Mouse (Mus musculus): ENCODE measurements around the gene Cd3eap.

The Cd3eap gene

GRCm38 (mm10) chr7:19331910-19332309 lies 27.4 kb downstream of the Cd3eap start:
- DNase-seq (ENCODE audit: low spot score) = no peak

- no peak for DNase-seq (ENCODE audit: low spot score)
Observed at GRCm38 (mm10) chr7:19328425-19328824, 30.9 kb downstream of the Cd3eap start.

GRCm38 (mm10) chr7:19327782-19328181 lies 31.5 kb downstream of the Cd3eap start:
- no peak for DNase-seq (ENCODE audit: low spot score)

- peak; percentile 94 for DNase-seq (ENCODE audit: low spot score)
Observed at GRCm38 (mm10) chr7:19327128-19327527, 32.2 kb downstream of the Cd3eap start.

GRCm38 (mm10) chr7:19326359-19326758 lies 32.9 kb downstream of the Cd3eap start:
- peak; percentile 92 for DNase-seq (ENCODE audit: low spot score)

- no peak for DNase-seq (ENCODE audit: low spot score)
Observed at GRCm38 (mm10) chr7:19325262-19326199, 33.8 kb downstream of the Cd3eap start.

GRCm38 (mm10) chr7:19324221-19324620 lies 35.1 kb downstream of the Cd3eap start:
- DNase-seq (ENCODE audit: low spot score) = no peak

- DNase-seq (ENCODE audit: low spot score) = no peak
Observed at GRCm38 (mm10) chr7:19322489-19322888, 36.8 kb downstream of the Cd3eap start.

GRCm38 (mm10) chr7:19321464-19321863 lies 37.8 kb downstream of the Cd3eap start:
- no peak for DNase-seq (ENCODE audit: low spot score)

- no peak for DNase-seq (ENCODE audit: low spot score)
Observed at GRCm38 (mm10) chr7:19320637-19321036, 38.6 kb downstream of the Cd3eap start.

- DNase-seq (ENCODE audit: low spot score) = peak; percentile 97
Observed at GRCm38 (mm10) chr7:19319906-19320305, 39.4 kb downstream of the Cd3eap start.

GRCm38 (mm10) chr7:19319458-19319857 lies 39.8 kb downstream of the Cd3eap start:
- DNase-seq (ENCODE audit: low spot score) = peak; percentile 32

- DNase-seq (ENCODE audit: low spot score) = no peak
Observed at GRCm38 (mm10) chr7:19318676-19319075, 40.6 kb downstream of the Cd3eap start.

GRCm38 (mm10) chr7:19318201-19318600 lies 41.1 kb downstream of the Cd3eap start:
- no peak for DNase-seq (ENCODE audit: low spot score)

- no peak for DNase-seq (ENCODE audit: low spot score)
Observed at GRCm38 (mm10) chr7:19316451-19317161, 42.7 kb downstream of the Cd3eap start.

GRCm38 (mm10) chr7:19314033-19314432 lies 45.2 kb downstream of the Cd3eap start:
- DNase-seq (ENCODE audit: low spot score) = no peak

GRCm38 (mm10) chr7:19311991-19312390 lies 47.3 kb downstream of the Cd3eap start:
- no peak for DNase-seq (ENCODE audit: low spot score)

GRCm38 (mm10) chr7:19309884-19310641 lies 49.2 kb downstream of the Cd3eap start, which contains the start of gene Fosb:
Gene Fosb (minus strand): TSS chr7:19310051.
- DNase-seq (ENCODE audit: low spot score) = peak; percentile 96

GRCm38 (mm10) chr7:19309278-19309883 lies 49.9 kb downstream of the Cd3eap start:
- DNase-seq (ENCODE audit: low spot score) = no peak

- peak; percentile 94 for DNase-seq (ENCODE audit: low spot score)
Observed at GRCm38 (mm10) chr7:19308454-19309277, 50.6 kb downstream of the Cd3eap start.

All from MN1 (cell line).